Mouse (Mus musculus): ENCODE measurements around the gene Chrna4. TPM values are rescaled to one million over a fixed set of nuclear protein-coding genes. Genes with fewer than 3 reads are reported as not detected.

The Chrna4 gene
- 0.42 TPM for polyA plus RNA-seq (2014; fragmentation: Illumina TruSeq; extraction: RNeasy Lipid Tissue Mini Kit (QIAGEN cat#74804); ENCODE audit: low read depth, low replicate concordance)

GRCm38 (mm10) chr2:181043437-181043836 lies at the start of gene Chrna4:
Gene Chrna4 (minus strand): TSS chr2:181043546.

GRCm38 (mm10) chr2:180986449-180986848 lies 56.9 kb downstream of the Chrna4 start, which contains the start of gene Col20a1:
Gene Col20a1 (plus strand): TSS chr2:180986535.

Other genes starting within 250 kb of the Chrna4 start
- 25.1 TPM for gene Ythdf1, start 122.6 kb downstream of the Chrna4 start, polyA plus RNA-seq (2014; fragmentation: Illumina TruSeq; extraction: RNeasy Lipid Tissue Mini Kit (QIAGEN cat#74804); ENCODE audit: low read depth, low replicate concordance)
- gene Birc7, start 114.5 kb downstream of the Chrna4 start, polyA plus RNA-seq (2014; fragmentation: Illumina TruSeq; extraction: RNeasy Lipid Tissue Mini Kit (QIAGEN cat#74804); ENCODE audit: low read depth, low replicate concordance), result not detected
- gene Nkain4, start 88.8 kb downstream of the Chrna4 start, polyA plus RNA-seq (2014; fragmentation: Illumina TruSeq; extraction: RNeasy Lipid Tissue Mini Kit (QIAGEN cat#74804); ENCODE audit: low read depth, low replicate concordance), result not detected
- gene Arfgap1, start 76.3 kb downstream of the Chrna4 start, polyA plus RNA-seq (2014; fragmentation: Illumina TruSeq; extraction: RNeasy Lipid Tissue Mini Kit (QIAGEN cat#74804); ENCODE audit: low read depth, low replicate concordance), result 3.9 TPM
- gene Col20a1, start 57.0 kb downstream of the Chrna4 start, polyA plus RNA-seq (2014; fragmentation: Illumina TruSeq; extraction: RNeasy Lipid Tissue Mini Kit (QIAGEN cat#74804); ENCODE audit: low read depth, low replicate concordance), result not detected
- gene Kcnq2, start 91.8 kb upstream of the Chrna4 start, polyA plus RNA-seq (2014; fragmentation: Illumina TruSeq; extraction: RNeasy Lipid Tissue Mini Kit (QIAGEN cat#74804); ENCODE audit: low read depth, low replicate concordance), result not detected
- not detected for gene Eef1a2, start 113.5 kb upstream of the Chrna4 start, polyA plus RNA-seq (2014; fragmentation: Illumina TruSeq; extraction: RNeasy Lipid Tissue Mini Kit (QIAGEN cat#74804); ENCODE audit: low read depth, low replicate concordance)
- 20.3 TPM for gene Ppdpf, start 143.7 kb upstream of the Chrna4 start, polyA plus RNA-seq (2014; fragmentation: Illumina TruSeq; extraction: RNeasy Lipid Tissue Mini Kit (QIAGEN cat#74804); ENCODE audit: low read depth, low replicate concordance)
- 1.6 TPM for gene Ptk6, start 159.2 kb upstream of the Chrna4 start, polyA plus RNA-seq (2014; fragmentation: Illumina TruSeq; extraction: RNeasy Lipid Tissue Mini Kit (QIAGEN cat#74804); ENCODE audit: low read depth, low replicate concordance)
- not detected for gene Srms, start 169.6 kb upstream of the Chrna4 start, polyA plus RNA-seq (2014; fragmentation: Illumina TruSeq; extraction: RNeasy Lipid Tissue Mini Kit (QIAGEN cat#74804); ENCODE audit: low read depth, low replicate concordance)
- not detected for gene Fndc11, start 176.5 kb upstream of the Chrna4 start, polyA plus RNA-seq (2014; fragmentation: Illumina TruSeq; extraction: RNeasy Lipid Tissue Mini Kit (QIAGEN cat#74804); ENCODE audit: low read depth, low replicate concordance)
- 8.3 TPM for gene Helz2, start 198.5 kb upstream of the Chrna4 start, polyA plus RNA-seq (2014; fragmentation: Illumina TruSeq; extraction: RNeasy Lipid Tissue Mini Kit (QIAGEN cat#74804); ENCODE audit: low read depth, low replicate concordance)
- gene Gmeb2, start 244.5 kb upstream of the Chrna4 start, polyA plus RNA-seq (2014; fragmentation: Illumina TruSeq; extraction: RNeasy Lipid Tissue Mini Kit (QIAGEN cat#74804); ENCODE audit: low read depth, low replicate concordance), result 5.7 TPM

Measured in liver, adult 10 weeks (tissue).